Mouse (Mus musculus) intestine, embryonic 14.5 days (tissue): Measurements from ENCODE around the gene Tpk1. TPM values are rescaled to one million over a fixed set of nuclear protein-coding genes. Genes with fewer than 3 reads are reported as not detected.

ENCODE experiments used
- ATAC-seq: fragments of 200-750 bp; cut with Nextera tagmentation; replicated peaks from 2 replicates; pipeline ENCODE4 v1.8.0; 2017; ENCODE audit warnings: low read depth, moderate number of reproducible peaks, moderate TSS enrichment, moderate library complexity; ENCODE audit not compliant: low FRiP score, low TSS enrichment
- DNase-seq: peaks from one replicate; pipeline ENCODE4 v3.0.0-alpha.2; 2018; ENCODE audit warnings: low spot score
- H3K27ac ChIP-seq: fragments of 300-500 bp; sonication (generic); 2 replicates; pipeline ENCODE4 v1.5.1; 2014; ENCODE audit warnings: low read depth, mild to moderate bottlenecking, control low read depth
- H3K27me3 ChIP-seq: fragments of 300-500 bp; sonication (generic); replicated peaks from 2 replicates; pipeline ENCODE4 v1.6.1; 2014; ENCODE audit warnings: low read length, control low read depth; ENCODE audit not compliant: control insufficient read depth, insufficient read depth
- H3K36me3 ChIP-seq: fragments of 300-500 bp; sonication (generic); 2 replicates; pipeline ENCODE4 v1.6.1; 2014; ENCODE audit warnings: low read length, control low read depth; ENCODE audit not compliant: control insufficient read depth, insufficient read depth
- H3K4me1 ChIP-seq: fragments of 300-500 bp; sonication (generic); replicated peaks from 2 replicates; pipeline ENCODE4 v1.6.1; 2014; ENCODE audit warnings: low read length, control low read depth, mixed read lengths; ENCODE audit not compliant: control insufficient read depth, insufficient read depth
- H3K4me2 ChIP-seq: fragments of 300-500 bp; sonication (generic); 2 replicates; pipeline ENCODE4 v1.6.1; 2014; ENCODE audit warnings: low read length
- H3K4me3 ChIP-seq: fragments of 300-500 bp; sonication (generic); 2 replicates; pipeline ENCODE4 v1.5.1; 2014; ENCODE audit warnings: low read depth, low read length, control low read depth, mixed read lengths
- H3K9ac ChIP-seq: fragments of 300-500 bp; sonication (generic); 2 replicates; pipeline ENCODE4 v1.6.1; 2014; ENCODE audit warnings: mild to moderate bottlenecking, low read length
- H3K9me3 ChIP-seq: fragments of 300-500 bp; sonication (generic); 2 replicates; pipeline ENCODE4 v1.6.1; 2016; ENCODE audit warnings: low read length, control low read depth; ENCODE audit not compliant: control insufficient read depth
- WGBS: fragments of 180-500 bp; shearing (Covaris S2); extraction: QIAGEN DNeasy Blood & Tissue Kit; methylation state at CpG from one replicate; pipeline ENCODE4 v1.1.7; 2014; 5-methylcytosine and 5-hydroxymethylcytosine counted together
- polyA plus RNA-seq: library from polyadenylated mRNA; unstranded; fragments of >200 nt; fragmentation: Nextera tagmentation; extraction: Ambion mirVana; gene quantifications from 2 replicates; pipeline ENCODE4 v1.2.1, GENCODE M21; 2014

Tpk1 gene
- polyA plus RNA-seq, 1 experiment from 2014 or later = 11.8 TPM

DNA sequence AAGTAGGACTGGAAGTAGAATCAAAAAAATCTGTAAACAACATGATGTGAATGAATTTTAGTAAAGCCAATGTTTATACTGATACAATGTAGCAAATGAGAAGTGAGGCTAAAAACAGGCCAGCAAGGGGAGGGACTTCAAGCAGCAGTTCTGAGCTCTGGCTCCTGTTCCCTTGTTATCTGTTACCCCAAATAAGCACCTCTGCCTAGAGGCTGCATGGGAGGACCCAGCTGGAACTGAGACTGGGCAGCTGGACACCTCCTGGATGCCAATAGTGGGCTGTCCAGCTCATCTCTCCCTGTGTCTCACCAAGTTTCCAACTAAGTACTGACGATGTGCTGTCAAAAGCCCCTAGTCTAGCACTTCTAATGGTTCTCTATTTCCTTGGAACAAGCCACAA is 257.1 kb downstream of the Tpk1 start:
- Histone ChIP-seq H3K4me3 (no peak overlapping the region), H3K4me2 (no peak overlapping the region), H3K36me3 (no peaks in the 10 kb centered on the region), H3K27me3 (no peaks in the 10 kb centered on the region), H3K4me1 (no peaks in the 10 kb centered on the region), H3K9me3 (no peaks in the 10 kb centered on the region), H3K9ac (no peak overlapping the region), H3K27ac (no peak overlapping the region)
- no peak for ATAC-seq
- DNase-seq = no peak
- 93% methylated on average over 1 of the region's 1 CpGs for WGBS

DNA sequence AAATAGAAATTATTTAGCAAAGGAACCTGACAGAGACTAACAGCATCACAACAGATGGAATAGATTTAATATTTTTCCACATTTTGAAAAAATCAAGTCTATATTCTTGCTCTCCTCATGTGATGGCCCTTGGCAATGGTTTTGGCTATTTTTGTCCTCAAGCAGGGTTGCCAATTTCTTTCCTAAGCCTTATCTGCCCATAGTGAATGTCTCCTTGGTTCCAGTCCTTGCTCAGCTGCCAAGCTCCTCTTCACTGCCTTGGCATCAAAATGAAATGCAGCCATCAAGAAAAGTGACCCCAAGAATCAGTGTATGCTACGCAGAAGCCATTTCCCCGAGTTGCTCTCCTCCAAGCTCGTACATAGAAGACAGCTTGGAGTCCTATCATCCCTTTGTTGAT is 263.0 kb downstream of the Tpk1 start:
- no peak for ATAC-seq
- Histone ChIP-seq H3K9ac (no peak overlapping the region), H3K4me1 (no peaks in the 10 kb centered on the region), H3K27ac (no peak overlapping the region), H3K4me3 (no peak overlapping the region), H3K36me3 (no peaks in the 10 kb centered on the region), H3K9me3 (no peaks in the 10 kb centered on the region), H3K27me3 (no peaks in the 10 kb centered on the region), H3K4me2 (no peak overlapping the region)
- WGBS = 83% methylated on average over 3 of the region's 3 CpGs
- DNase-seq = no peak

DNA sequence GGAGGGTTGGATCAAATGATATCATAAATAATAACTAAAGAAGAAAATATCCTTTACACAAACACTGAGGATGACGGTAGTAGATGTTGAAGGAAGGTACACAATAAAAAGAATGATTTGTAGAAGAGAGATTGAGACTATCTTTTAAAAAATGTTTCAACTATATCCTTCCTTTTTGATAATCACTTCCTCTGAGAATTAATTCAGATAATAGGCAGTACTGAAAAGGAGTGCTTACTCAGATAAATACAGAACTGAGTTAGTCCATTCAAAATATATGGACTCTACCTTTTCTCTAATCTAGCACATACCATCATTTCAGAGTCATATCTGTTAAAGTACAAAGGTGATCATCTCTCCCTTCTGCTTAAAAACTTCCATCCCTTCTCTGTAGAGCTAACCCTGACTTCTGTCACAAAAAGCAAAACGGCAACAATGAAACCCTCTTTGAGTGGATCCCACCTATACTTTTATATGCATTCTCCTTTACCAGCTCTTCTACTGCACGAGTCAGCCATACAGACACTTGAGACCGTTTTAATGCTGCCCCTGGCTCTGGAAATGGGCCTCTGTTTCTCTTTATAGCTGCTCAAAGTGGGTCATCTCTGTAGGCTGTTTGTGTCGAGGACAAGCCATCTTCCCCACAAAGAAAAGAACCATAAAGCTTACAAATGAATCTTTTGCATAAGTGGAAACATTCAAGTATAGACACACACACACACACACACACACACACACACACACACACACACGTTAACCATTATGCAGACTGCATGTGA is 263.7 kb downstream of the Tpk1 start:
- Histone ChIP-seq H3K4me2 (no peak overlapping the region), H3K36me3 (no peaks in the 10 kb centered on the region), H3K27ac (no peak overlapping the region), H3K4me3 (no peak overlapping the region), H3K9ac (no peak overlapping the region), H3K4me1 (no peaks in the 10 kb centered on the region), H3K9me3 (no peaks in the 10 kb centered on the region), H3K27me3 (no peaks in the 10 kb centered on the region)
- ATAC-seq (no peak), DNase-seq (no peak)
- 76% methylated on average over 6 of the region's 6 CpGs for WGBS

DNA sequence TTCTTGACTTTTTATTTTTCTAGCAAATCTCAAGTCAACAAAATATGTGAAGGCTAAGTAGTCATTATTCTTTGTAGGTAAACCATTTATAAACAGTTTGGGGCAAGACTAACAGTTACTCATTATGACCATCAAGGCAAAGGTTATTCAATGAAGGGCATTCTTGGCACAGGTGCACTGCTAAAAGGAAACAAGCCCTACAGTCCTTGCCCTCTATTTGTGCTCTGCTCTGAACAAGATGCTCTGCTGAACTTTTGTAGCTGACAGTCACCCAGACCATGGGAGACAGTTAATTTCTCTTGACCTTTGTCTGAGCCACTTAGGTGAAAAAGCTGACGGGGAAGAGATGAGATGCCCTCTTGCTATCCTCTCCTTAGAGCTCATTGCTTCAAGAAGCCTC is 269.7 kb downstream of the Tpk1 start:
- no peak overlapping the region for H3K27ac ChIP-seq
- no peak for ATAC-seq

DNA sequence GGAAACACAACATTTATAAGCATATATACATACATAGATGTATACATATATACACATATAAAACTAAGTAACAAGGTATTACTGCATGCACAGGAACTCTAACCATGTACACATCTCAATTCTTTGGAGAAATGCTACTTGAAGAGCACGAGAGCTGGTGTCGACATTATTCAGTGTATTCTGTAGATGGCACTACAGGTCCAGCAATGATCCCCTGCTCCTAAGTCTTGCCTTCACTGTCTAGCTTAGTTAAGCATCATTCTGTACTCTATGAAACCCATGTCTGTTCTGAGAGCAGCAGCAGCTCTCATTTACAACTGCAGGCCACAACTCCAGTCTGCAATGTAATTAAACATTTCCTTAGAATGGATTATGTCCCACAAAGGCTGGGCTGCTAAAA is 270.5 kb downstream of the Tpk1 start:
- H3K9ac ChIP-seq = no peak overlapping the region
- H3K36me3 ChIP-seq = no peaks in the 10 kb centered on the region
- no peak for DNase-seq
- no peaks in the 10 kb centered on the region for H3K9me3 ChIP-seq
- no peak overlapping the region for H3K4me2 ChIP-seq
- no peaks in the 10 kb centered on the region for H3K4me1 ChIP-seq
- 75% methylated on average over 2 of the region's 2 CpGs for WGBS
- H3K27me3 ChIP-seq = no peaks in the 10 kb centered on the region
- no peak for ATAC-seq
- no peak overlapping the region for H3K4me3 ChIP-seq
- no peak overlapping the region for H3K27ac ChIP-seq

More for the DNA sequence above, 269.7 kb downstream of the Tpk1 start:
- WGBS = 97% methylated on average over 1 of the region's 1 CpGs
- no peaks in the 10 kb centered on the region for H3K9me3 ChIP-seq
- H3K36me3 ChIP-seq = no peaks in the 10 kb centered on the region
- H3K9ac ChIP-seq = no peak overlapping the region
- no peaks in the 10 kb centered on the region for H3K27me3 ChIP-seq
- H3K4me1 ChIP-seq = no peaks in the 10 kb centered on the region
- no peak overlapping the region for H3K4me2 ChIP-seq
- H3K4me3 ChIP-seq = no peak overlapping the region
- DNase-seq = no peak

DNA sequence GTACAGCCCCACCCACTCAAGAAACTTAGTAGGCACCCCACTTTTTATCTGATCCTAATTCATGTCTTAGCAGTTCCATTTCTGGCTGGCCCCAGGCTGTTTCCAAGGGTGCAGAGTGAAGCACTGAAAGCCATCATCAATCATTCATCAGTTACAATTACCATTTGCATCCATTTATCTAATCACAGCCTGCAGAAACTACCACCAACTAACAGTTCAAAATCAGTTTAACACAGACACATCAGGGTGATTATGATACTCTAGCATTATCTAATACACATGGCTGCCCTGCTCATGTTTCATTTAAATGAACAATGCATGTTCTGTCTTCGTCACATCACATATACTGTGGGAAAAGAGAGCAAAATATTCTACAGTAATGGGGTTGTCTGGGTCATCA is 274.7 kb downstream of the Tpk1 start:
- no peak overlapping the region for H3K4me2 ChIP-seq
- ATAC-seq = no peak
- no peaks in the 10 kb centered on the region for H3K4me1 ChIP-seq
- H3K27ac ChIP-seq = no peak overlapping the region
- H3K36me3 ChIP-seq = no peaks in the 10 kb centered on the region
- H3K27me3 ChIP-seq = no peaks in the 10 kb centered on the region
- no peak overlapping the region for H3K4me3 ChIP-seq
- DNase-seq = no peak
- no peaks in the 10 kb centered on the region for H3K9me3 ChIP-seq
- H3K9ac ChIP-seq = no peak overlapping the region
- WGBS = 56% methylated on average over 1 of the region's 1 CpGs

DNA sequence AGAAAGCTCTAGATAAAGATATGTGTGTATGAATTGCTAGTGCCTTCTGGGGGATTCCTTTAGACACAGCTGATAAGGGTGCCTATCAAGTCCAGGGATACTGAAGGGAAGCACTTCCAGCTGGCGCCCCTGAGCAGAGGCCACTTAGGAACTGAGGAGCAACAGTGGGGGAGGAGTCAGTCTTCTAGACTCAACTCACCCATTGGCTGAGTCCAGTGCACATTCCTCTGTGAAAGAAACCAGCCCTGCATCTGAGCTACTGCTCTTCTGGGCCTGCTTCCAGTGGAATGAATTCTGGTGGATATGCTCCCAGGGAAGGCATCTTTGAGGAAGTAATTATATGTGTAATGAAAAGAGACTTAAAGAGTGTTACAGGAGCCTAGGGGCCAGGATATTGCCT is 278.8 kb downstream of the Tpk1 start:
- no peak overlapping the region for H3K27ac ChIP-seq
- no peaks in the 10 kb centered on the region for H3K27me3 ChIP-seq
- no peaks in the 10 kb centered on the region for H3K4me1 ChIP-seq
- 0 out of 2 replicates have a peak, but pooled peaks have one; percentile 60 for ATAC-seq
- DNase-seq = no peak
- H3K36me3 ChIP-seq = no peaks in the 10 kb centered on the region
- 31% methylated on average over 1 of the region's 1 CpGs for WGBS
- no peak overlapping the region for H3K9ac ChIP-seq
- H3K9me3 ChIP-seq = no peaks in the 10 kb centered on the region
- no peak overlapping the region for H3K4me2 ChIP-seq
- H3K4me3 ChIP-seq = no peak overlapping the region

DNA sequence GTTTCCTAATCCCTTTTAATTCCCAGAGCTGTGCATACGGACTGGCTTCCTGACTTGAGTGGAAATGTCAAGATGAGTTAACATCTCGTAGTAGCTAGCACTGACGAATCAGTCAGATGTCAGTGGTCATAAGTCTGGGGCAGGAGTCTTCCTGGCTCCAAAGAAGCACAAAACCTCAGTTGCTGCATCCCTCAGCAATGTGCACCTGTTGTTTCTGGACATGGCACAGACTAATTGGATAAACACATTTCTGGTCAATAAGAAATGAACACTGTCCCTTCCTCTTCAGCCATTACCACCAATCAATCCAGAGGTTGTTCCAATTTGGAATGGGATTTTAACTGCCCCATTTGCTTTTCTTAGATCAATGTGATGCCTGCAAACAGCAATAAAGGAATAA is 281.2 kb downstream of the Tpk1 start:
- H3K4me3 ChIP-seq = no peak overlapping the region
- H3K36me3 ChIP-seq = no peaks in the 10 kb centered on the region
- no peaks in the 10 kb centered on the region for H3K4me1 ChIP-seq
- H3K27me3 ChIP-seq = no peaks in the 10 kb centered on the region
- H3K9ac ChIP-seq = no peak overlapping the region
- H3K9me3 ChIP-seq = no peaks in the 10 kb centered on the region
- no peak for ATAC-seq
- H3K4me2 ChIP-seq = no peak overlapping the region
- H3K27ac ChIP-seq = no peak overlapping the region
- 58% methylated on average over 3 of the region's 3 CpGs for WGBS
- no peak for DNase-seq

DNA sequence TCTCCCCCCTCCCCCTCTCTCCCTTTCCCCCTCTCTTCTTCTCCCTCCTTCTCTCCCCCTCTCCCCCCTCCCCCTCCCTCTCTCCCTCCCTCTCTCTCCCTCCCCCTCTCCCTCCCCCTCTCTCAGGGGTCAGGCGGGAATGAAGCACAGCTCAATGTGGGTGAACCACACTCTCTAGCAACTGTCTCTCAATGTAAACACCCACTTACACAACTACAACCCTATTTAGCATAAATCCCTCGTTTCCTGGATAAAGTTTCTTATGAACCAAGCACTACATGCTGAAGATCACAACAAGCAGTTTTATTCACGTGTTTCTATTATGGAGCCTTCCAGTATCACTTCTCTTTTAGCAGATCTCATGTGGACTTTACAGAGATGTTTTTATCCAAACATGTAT is 281.8 kb downstream of the Tpk1 start:
- Histone ChIP-seq H3K36me3 (no peaks in the 10 kb centered on the region), H3K4me3 (no peak overlapping the region), H3K4me1 (no peaks in the 10 kb centered on the region), H3K9ac (no peak overlapping the region), H3K27ac (no peak overlapping the region), H3K9me3 (no peaks in the 10 kb centered on the region), H3K4me2 (no peak overlapping the region), H3K27me3 (no peaks in the 10 kb centered on the region)
- ATAC-seq = no peak
- WGBS = 47% methylated on average over 2 of the region's 3 CpGs
- DNase-seq = no peak
